Mouse (Mus musculus) bone marrow, adult 2 months (tissue): ENCODE results near the gene Olfr1368. TPM values are rescaled to one million over a fixed set of nuclear protein-coding genes. Genes with fewer than 3 reads are reported as not detected.

Experiments used
- H3K27ac ChIP-seq: fragments of 200-500 bp; 2 replicates; pipeline ENCODE4 v1.5.1; 2012; ENCODE audit warnings: low read depth, mild to moderate bottlenecking, control low read depth, inconsistent platforms, low read length; ENCODE audit not compliant: control insufficient read depth, poor library complexity, insufficient read depth
- H3K4me1 ChIP-seq: fragments of 200-500 bp; 2 replicates; pipeline ENCODE4 v1.6.1; 2011; ENCODE audit warnings: low read length; ENCODE audit not compliant: control insufficient read depth, insufficient read depth
- H3K4me3 ChIP-seq: fragments of 200-500 bp; replicated peaks from 2 replicates; pipeline ENCODE3; 2011; ENCODE audit warnings: mild to moderate bottlenecking, low read depth, low read length, control low read depth; ENCODE audit not compliant: control insufficient read depth
- CTCF ChIP-seq: fragments of 200-500 bp; IDR thresholded peaks from 2 replicates; pipeline ENCODE4 v1.5.1; 2011; ENCODE audit warnings: low read length, control low read depth; ENCODE audit not compliant: control insufficient read depth, insufficient read depth
- POLR2A ChIP-seq: fragments of 200-500 bp; IDR thresholded peaks from 2 replicates; pipeline ENCODE4 v1.6.1; 2011; ENCODE audit warnings: low read depth, mild to moderate bottlenecking, control low read depth, low read length, borderline replicate concordance; ENCODE audit not compliant: control insufficient read depth
- WGBS: fragments of 180-500 bp; shearing (Covaris S2); methylation state at CpG from one replicate; pipeline ENCODE4 v1.1.7; 2018; 5-methylcytosine and 5-hydroxymethylcytosine counted together
- polyA plus RNA-seq: library from polyadenylated mRNA; stranded (reverse); fragments of >200 nt; gene quantifications from 2 replicates; pipeline ENCODE4 v1.2.4, GENCODE M21; 2011; ENCODE audit warnings: low replicate concordance; ENCODE audit not compliant: missing spikeins, insufficient read depth, insufficient read length

The Olfr1368 gene
- polyA plus RNA-seq, result not detected in 2 replicates

- Histone ChIP-seq H3K4me3 (no peak within 1 kb of the TSS), H3K4me1 (no peaks in the 10 kb centered on the region), H3K27ac (no peak within 1 kb of the TSS)
- WGBS, result 67% methylated on average over 4 of the region's 4 CpGs
- TF ChIP-seq POLR2A (no peak), CTCF (no peak)
Observed at GRCm38 (mm10) chr13:21145767-21146166, at the start of gene Olfr1368. Olfr1368 (minus strand) TSS chr13:21145867.

- WGBS, result 87% methylated on average over 4 of the region's 4 CpGs
- no peak overlapping the region for H3K27ac ChIP-seq
- no peak overlapping the region for H3K4me3 ChIP-seq
- TF ChIP-seq CTCF, result no peak
- no peak for TF ChIP-seq POLR2A
- peaks cover 1% of the 10 kb centered on the region; the same call in 1 of the 2 replicates for H3K4me1 ChIP-seq
Observed at GRCm38 (mm10) chr13:21185521-21185920, 39.9 kb upstream of the Olfr1368 start.

GRCm38 (mm10) chr13:21183661-21184060 lies 38.0 kb upstream of the Olfr1368 start:
- Histone ChIP-seq H3K4me3 (no peak overlapping the region), H3K27ac (no peak overlapping the region), H3K4me1 (peaks cover 1% of the 10 kb centered on the region; the same call in 1 of the 2 replicates)
- TF ChIP-seq CTCF (no peak), POLR2A (no peak)
- 87% methylated on average over 7 of the region's 7 CpGs for WGBS

DNA sequence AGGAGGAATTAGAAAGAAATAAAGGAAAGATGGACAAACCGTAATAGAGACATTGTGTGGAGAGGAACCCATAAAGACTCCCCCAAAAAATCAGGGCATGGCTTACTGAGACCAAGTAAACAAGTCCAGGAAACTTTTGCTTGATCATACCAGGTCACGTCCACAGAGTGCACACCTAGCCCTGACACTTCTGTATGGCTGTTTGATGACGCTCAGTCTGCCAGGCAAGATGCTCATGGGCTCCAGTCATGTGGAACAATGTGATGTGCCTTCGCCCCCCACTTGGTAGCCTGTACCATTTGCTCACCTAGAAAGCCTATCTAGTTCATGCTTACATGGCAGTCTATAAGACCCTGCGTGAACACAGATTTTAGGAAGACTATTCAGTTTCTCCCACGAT lies 37.4 kb upstream of the Olfr1368 start:
- WGBS, result 93% methylated on average over 6 of the region's 6 CpGs
- Histone ChIP-seq H3K27ac (no peak overlapping the region), H3K4me3 (no peak overlapping the region), H3K4me1 (peaks cover 1% of the 10 kb centered on the region; the same call in 1 of the 2 replicates)
- no peak for TF ChIP-seq POLR2A
- TF ChIP-seq CTCF, result no peak

GRCm38 (mm10) chr13:21181996-21182395 lies 36.3 kb upstream of the Olfr1368 start:
- no peak overlapping the region for H3K27ac ChIP-seq
- 77% methylated on average over 7 of the region's 7 CpGs for WGBS
- no peak overlapping the region for H3K4me3 ChIP-seq

GRCm38 (mm10) chr13:21180551-21181530 lies 35.2 kb upstream of the Olfr1368 start:
- Histone ChIP-seq H3K27ac (peak overlapping the region; percentile 97), H3K4me1 (peaks cover 3% of the 10 kb centered on the region; the same call in 1 of the 2 replicates), H3K4me3 (peak overlapping the region; percentile 99)
- under 1% methylated on average over 71 of the region's 71 CpGs for WGBS
- TF ChIP-seq CTCF, result no peak
- TF ChIP-seq POLR2A, result no peak; the same call in 1 of the 2 replicates

More at GRCm38 (mm10) chr13:21181996-21182395, 36.3 kb upstream of the Olfr1368 start:
- no peak for TF ChIP-seq POLR2A
- H3K4me1 ChIP-seq, result peaks cover 3% of the 10 kb centered on the region; the same call in 1 of the 2 replicates

GRCm38 (mm10) chr13:21179724-21180550 lies 34.3 kb upstream of the Olfr1368 start:
- TF ChIP-seq CTCF (no peak), POLR2A (peak; percentile 21; the same call in 1 of the 2 replicates)
- peak overlapping the region; percentile 97 for H3K27ac ChIP-seq
- H3K4me3 ChIP-seq, result peak overlapping the region; percentile 99
- under 1% methylated on average over 80 of the region's 80 CpGs for WGBS
- H3K4me1 ChIP-seq, result peaks cover 3% of the 10 kb centered on the region; the same call in 1 of the 2 replicates
